Mouse (Mus musculus): ENCODE results near the gene Hes7.

Gene Hes7

DNA sequence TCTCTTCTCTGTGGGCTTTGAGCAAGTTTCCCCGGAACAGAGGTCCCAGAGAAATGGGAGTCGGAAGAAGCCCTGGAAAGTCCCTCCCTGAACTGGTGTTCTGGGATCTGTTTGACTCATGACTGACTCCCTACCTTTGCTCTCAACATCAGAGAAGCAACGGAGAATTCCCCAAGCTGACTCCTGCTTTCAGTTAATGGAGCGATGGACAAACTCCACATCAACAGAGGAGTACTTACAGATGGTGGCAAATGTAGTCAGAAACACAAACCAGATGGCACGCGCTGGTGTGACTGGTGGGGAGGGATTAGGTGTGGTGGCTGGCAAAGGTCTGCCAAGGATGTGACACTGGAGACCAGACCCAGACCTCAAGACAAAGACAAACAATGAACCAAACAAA is 30.8 kb downstream of the Hes7 start:
- DNase-seq: no peak

DNA sequence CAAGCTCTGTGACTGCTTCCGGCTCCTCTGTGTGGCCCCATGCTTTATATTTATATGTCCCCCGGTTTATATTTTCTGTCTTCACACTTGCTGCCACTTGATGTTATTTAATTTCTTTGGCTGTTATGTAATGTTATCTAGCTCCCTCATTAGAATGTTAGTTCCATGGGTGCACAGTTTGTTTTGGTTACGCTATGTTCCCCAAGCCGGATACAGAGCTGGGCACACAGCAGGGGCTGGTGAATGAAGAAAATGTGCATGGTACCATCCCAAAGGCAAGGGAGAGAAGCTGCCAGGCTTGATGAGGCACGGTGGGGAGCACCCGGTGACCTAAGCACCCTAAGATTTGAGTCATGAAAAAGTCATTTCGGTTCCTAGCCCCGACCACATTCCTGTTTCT is 33.6 kb downstream of the Hes7 start:
- no peak for DNase-seq

DNA sequence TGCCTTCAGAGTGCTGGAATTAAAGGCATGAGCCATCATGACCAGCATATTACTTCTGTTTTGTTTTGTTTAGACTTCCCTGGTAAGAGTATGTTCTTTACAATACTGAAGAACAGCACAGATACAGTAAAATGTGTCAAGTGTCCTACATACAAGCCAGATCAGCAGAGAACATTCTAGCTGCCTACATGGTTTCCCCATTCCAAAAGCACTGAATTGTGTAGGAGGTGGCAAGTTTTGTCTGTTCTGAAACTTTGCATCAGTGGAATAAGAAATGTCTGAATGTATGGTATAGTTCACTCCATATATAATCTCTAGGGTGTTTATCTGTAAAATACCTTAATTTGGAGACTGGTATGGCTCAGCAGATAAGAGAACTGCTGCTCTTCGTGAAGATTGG is 35.1 kb downstream of the Hes7 start:
- no peak for DNase-seq

DNA sequence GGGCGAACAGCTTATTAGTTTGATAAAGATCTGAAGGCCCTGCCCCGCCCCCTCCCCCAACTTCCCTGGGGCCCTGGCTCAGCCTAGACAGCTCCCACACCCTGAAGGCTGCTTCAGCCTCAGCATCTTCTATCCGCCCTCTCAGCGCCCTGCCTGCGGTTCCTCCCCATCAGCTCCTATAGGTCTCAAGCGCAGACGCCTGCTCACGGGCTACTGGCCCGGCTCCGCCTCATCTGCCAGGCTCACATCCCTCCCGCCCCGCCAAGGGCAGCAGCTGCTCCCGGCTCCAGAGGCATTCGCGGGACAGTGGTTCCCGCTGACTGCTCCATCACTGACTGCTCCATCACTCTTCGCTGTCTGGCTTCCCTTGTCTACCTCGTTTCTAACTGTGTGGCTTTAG is 36.6 kb downstream of the Hes7 start, which contains the start of gene Alox12b:
Alox12b (plus strand) TSS at position 190 of the 400 bp plus-strand sequence.
- no peak for DNase-seq

DNA sequence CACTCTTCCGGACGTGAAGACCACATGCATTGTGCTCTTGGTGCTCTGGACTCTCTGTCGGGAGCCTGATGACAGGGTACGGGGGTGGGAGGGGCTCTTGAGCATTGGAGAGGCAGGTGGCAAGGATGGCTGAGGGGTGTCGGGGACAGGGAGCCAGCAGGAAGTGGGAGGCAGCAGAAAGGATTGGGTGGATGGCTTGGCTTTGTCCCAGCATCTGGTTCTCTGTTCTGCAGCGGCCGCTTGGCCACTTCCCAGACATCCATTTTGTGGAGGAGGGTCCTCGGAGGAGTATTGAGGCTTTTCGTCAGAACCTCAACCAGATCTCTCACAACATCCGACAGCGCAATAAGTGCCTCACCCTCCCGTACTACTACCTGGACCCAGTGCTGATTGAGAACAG is 49.1 kb downstream of the Hes7 start:
- DNase-seq: no peak

DNA sequence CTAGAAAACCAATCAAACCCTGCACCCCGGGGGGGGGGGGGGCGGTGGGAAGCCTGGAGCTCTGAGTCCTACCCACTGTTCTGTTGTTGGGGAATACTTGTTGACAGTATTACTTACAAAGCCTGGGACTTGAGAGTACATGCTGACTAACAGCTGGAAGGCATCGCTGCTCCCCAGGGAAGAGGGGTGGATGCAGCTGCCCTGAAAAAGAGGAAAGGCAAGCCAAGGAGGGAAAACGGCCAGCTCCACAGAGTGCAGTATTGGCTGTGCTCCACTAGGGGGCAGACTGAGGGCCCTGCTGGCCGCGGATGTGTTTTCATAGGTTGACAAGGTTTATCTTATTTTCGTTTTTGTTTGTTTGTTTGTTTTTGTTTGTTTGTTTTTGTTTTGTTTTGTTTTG is 51.4 kb downstream of the Hes7 start:
- DNase-seq: peak; percentile 61 to 71

DNA sequence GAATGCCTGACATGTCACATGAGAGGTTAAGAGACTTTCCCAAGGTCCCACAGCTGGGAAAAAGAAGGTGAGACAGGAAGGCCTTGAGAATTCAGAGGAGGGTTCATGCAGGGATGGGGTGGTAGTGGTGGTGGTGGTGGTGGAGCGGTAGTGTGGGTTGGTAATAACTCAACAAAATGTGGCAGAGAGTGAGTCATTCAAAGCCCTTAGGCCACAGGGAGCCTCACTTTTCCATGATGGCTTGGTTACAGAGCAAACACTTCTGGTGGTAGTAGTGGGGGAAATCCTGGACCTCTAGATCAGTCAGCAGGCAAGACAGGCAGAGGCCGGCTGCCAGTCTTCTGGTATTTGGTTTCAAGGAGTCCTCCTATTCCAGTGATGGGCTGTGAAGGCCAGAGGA is 52.4 kb downstream of the Hes7 start:
- DNase-seq: no peak
